Mouse (Mus musculus) CH12.LX (cell line): Measurements from ENCODE around the gene Vstm2l.

Experiments used
- BHLHE40 ChIP-seq: IDR thresholded peaks from 2 replicates; pipeline ENCODE4 v1.6.1; 2011; ENCODE audit warnings: mild to moderate bottlenecking, low read depth, low read length, improper control_type of control experiment
- CTCF ChIP-seq, 2 experiments: IDR thresholded peaks in 1 of 2; conservative IDR thresholded peaks in 1 of 2; 2 replicates each; pipeline ENCODE4 v1.5.1; 2011 to 2012; ENCODE audit warnings: low read depth in 2 of 2, low read length in 2 of 2, improper control_type of control experiment in 1 of 2, inconsistent platforms in 1 of 2, mild to moderate bottlenecking in 1 of 2, moderate library complexity in 1 of 2
- EP300 ChIP-seq: IDR thresholded peaks from 2 replicates; pipeline ENCODE4 v1.6.1; 2011; ENCODE audit warnings: low read length, improper control_type of control experiment
- HCFC1 ChIP-seq: IDR thresholded peaks from 2 replicates; pipeline ENCODE4 v1.6.1; 2012; ENCODE audit warnings: low read depth, mild to moderate bottlenecking, inconsistent platforms, low read length, improper control_type of control experiment
- JUND ChIP-seq: conservative IDR thresholded peaks from 2 replicates; pipeline ENCODE4 v1.6.1; 2011; ENCODE audit warnings: low read depth, low read length, improper control_type of control experiment
- KAT2A ChIP-seq: IDR thresholded peaks from 2 replicates; pipeline ENCODE4 v1.6.1; 2012; ENCODE audit warnings: low read length, improper control_type of control experiment, inconsistent platforms; ENCODE audit not compliant: insufficient replicate concordance
- POLR2A ChIP-seq: IDR thresholded peaks from 2 replicates; pipeline ENCODE4 v1.6.1; 2011; ENCODE audit warnings: low read depth, mild to moderate bottlenecking, improper control_type of control experiment, low read length
- RAD21 ChIP-seq: IDR thresholded peaks from 2 replicates; pipeline ENCODE4 v1.6.1; 2011; ENCODE audit warnings: low read depth, mild to moderate bottlenecking, low read length, improper control_type of control experiment, moderate library complexity
- RCOR1 ChIP-seq: conservative IDR thresholded peaks from 2 replicates; pipeline ENCODE4 v1.6.1; 2012; ENCODE audit warnings: low read depth, mild to moderate bottlenecking, inconsistent platforms, low read length, improper control_type of control experiment
- SIN3A ChIP-seq: IDR thresholded peaks from 2 replicates; pipeline ENCODE4 v1.6.1; 2012; ENCODE audit warnings: low read length, improper control_type of control experiment, inconsistent platforms
- SMC3 ChIP-seq: IDR thresholded peaks from 2 replicates; pipeline ENCODE4 v1.6.1; 2011; ENCODE audit warnings: low read depth, low read length, improper control_type of control experiment
- USF1 ChIP-seq: IDR thresholded peaks from 2 replicates; pipeline ENCODE4 v1.6.1; 2014; ENCODE audit warnings: low read depth, mild to moderate bottlenecking, inconsistent platforms, low read length, improper control_type of control experiment
- ZKSCAN1 ChIP-seq: IDR thresholded peaks from 2 replicates; pipeline ENCODE4 v1.6.1; 2012; ENCODE audit warnings: low read depth, inconsistent platforms, low read length, improper control_type of control experiment, borderline replicate concordance
- ZMIZ1 ChIP-seq: IDR thresholded peaks from 2 replicates; pipeline ENCODE4 v1.6.1; 2012; ENCODE audit warnings: low read depth, mild to moderate bottlenecking, inconsistent platforms, low read length, improper control_type of control experiment

DNA sequence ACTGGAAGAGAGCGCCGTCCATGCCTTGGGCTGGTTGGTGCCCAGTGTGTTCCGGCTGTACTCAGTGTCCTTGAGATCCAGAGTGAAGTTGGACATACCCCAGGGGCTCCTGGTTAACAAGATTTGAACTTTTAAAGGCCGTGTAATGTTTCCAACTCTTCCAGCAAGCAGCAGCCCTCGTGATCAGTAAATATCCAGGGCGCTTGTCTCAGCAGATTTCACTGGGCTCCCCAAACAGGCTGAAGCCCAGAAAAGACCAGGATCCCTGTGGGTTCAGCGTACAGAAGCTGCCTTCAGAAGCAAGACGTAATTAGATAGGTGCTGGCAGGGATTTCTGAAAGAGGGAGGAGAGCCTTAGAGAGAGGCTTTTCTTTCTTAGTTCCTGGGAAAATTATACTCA, 39.3 kb upstream of the Vstm2l start:
- no peak for TF ChIP-seq POLR2A
- no peak for TF ChIP-seq CTCF (conservative IDR thresholded peaks at IDR 0.05 in 1 of 2, IDR thresholded peaks at IDR 0.05 in 1 of 2; ENCODE audit: low read depth in 2 of 2, low read length in 2 of 2)
- TF ChIP-seq RAD21, result no peak
- no peak for TF ChIP-seq KAT2A
- TF ChIP-seq EP300, result no peak
- TF ChIP-seq SIN3A, result no peak
- TF ChIP-seq RCOR1, result no peak
- TF ChIP-seq JUND, result no peak
- no peak for TF ChIP-seq HCFC1
- TF ChIP-seq ZKSCAN1, result no peak
- TF ChIP-seq BHLHE40, result no peak
- no peak for TF ChIP-seq ZMIZ1
- TF ChIP-seq USF1, result no peak
- TF ChIP-seq SMC3, result no peak
